Comparison of ENCODE assay signal across 8 mouse cellular contexts in genomic region chr9:57552139-57552887, GRCm38 (mm10). TPM values are rescaled to one million over a fixed set of nuclear protein-coding genes. Genes with fewer than 3 reads are reported as not detected.
A peak's percentile ranks its signal among the peaks of the same experiment; 100 is the strongest.
DNase-seq lines count a peak whose midpoint lies in the region; ATAC-seq lines count a peak whose summit lies in the region.

Mpi (minus strand) TSS chr9:57552763.

- DNase-seq in Muller cell, postnatal 12 days (ENCODE audit: inconsistent ontology term): peak; percentile 44
- DNase-seq in cerebellum, adult 9-11 months: peak; percentile 70
- peak; percentile 50 to 86 for DNase-seq in frontal cortex, adult 2 months (ENCODE audit: extremely low spot score in 1 of 2, low spot score in 1 of 2)
- peak; percentile 86 for DNase-seq in hindbrain, embryonic 11.5 days (ENCODE audit: low spot score)
- peak; percentile 65 to 81 for DNase-seq in layer of hippocampus, postnatal 14 days (ENCODE audit: low spot score in 2 of 2)
- DNase-seq in lung, postnatal 25 days (ENCODE audit: low spot score): peak; percentile 59
- peak; percentile 86 for DNase-seq in retina, postnatal 1 day
- DNase-seq in c-Kit-positive CD71-positive TER-119-positive erythroid progenitor cells, embryonic 14.5 days (ENCODE audit: low spot score): no peak

- peak within 1 kb of the TSS; percentile 67 for H3K4me2 ChIP-seq in hindbrain, embryonic 11.5 days (replicated peaks; ENCODE audit: low read depth, low read length)

- 1% methylated on average over 28 of the region's 28 CpGs for WGBS in hindbrain, embryonic 11.5 days

- no peaks in the 10 kb centered on the region for H3K9me3 ChIP-seq in hindbrain, embryonic 11.5 days (ENCODE audit: control insufficient read depth, low read length)

- H3K9ac ChIP-seq in hindbrain, embryonic 11.5 days (ENCODE audit: low read depth, low read length): peak within 1 kb of the TSS; percentile 80

- H3K36me3 ChIP-seq in hindbrain, embryonic 11.5 days (ENCODE audit: control insufficient read depth, insufficient read depth, low read length): 0 out of 2 replicates have a peak, but pooled peaks cover 2% of the 10 kb centered on the region

- no peaks in the 10 kb centered on the region for H3K27me3 ChIP-seq in hindbrain, embryonic 11.5 days (ENCODE audit: control insufficient read depth, insufficient read depth, low read length)

- ATAC-seq in hindbrain, embryonic 11.5 days (ENCODE audit: low FRiP score): peak; percentile 66; the same call in 1 of the 2 replicates

- H3K4me1 ChIP-seq in hindbrain, embryonic 11.5 days (replicated peaks; ENCODE audit: control insufficient read depth, insufficient read depth, low read length): peaks cover 4% of the 10 kb centered on the region

- H3K27ac ChIP-seq in hindbrain, embryonic 11.5 days (ENCODE audit: low read depth, low read length): no peak within 1 kb of the TSS

- H3K4me3 ChIP-seq in hindbrain, embryonic 11.5 days (ENCODE audit: low read depth, low read length): peak within 1 kb of the TSS; percentile 75

RNA-seq across cellular contexts. Expression of gene Mpi, which starts in this region (rescaled TPM):
- 86.3 and 86.4 TPM in 2 replicates for polyA plus RNA-seq in frontal cortex, adult 2 months (2012; rRNA removed)
- polyA plus RNA-seq in hindbrain, embryonic 11.5 days (2014; fragmentation: Nextera tagmentation; extraction: Ambion mirVana): 50.0 and 52.7 TPM in 2 replicates
- total RNA-seq in layer of hippocampus, postnatal 14 days (2021): 10 to 100 TPM; 71.3 to 78.8 TPM
